Mouse (Mus musculus): ENCODE data around the gene Kif5a. TPM values are rescaled to one million over a fixed set of nuclear protein-coding genes. Genes with fewer than 3 reads are reported as not detected.

Gene Kif5a
- polyA plus RNA-seq, 1 experiment = 378 TPM

DNA sequence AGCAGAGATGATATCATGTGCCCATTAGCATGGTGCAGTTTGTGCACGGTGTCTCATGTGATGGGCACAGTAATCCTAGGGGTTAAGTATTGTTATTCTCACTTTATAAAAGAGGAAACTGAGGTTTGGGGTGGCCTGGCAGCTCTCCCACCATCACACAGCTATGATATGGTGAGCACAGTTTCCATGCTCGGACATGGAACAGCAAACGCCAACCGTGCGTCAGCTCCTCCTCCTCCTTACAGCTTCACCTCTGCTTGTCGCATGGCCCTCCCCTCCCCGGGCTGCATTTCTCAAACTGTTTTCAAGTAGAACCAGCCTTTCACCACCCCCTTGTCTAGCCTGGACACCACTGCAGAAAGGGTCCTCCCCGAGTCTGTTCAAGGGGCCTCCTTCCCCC is 4.7 kb downstream of the Kif5a start:
- peak overlapping the region; percentile 8 for H3K4me3 ChIP-seq (replicated peaks; ENCODE audit: insufficient read depth, low read depth, low read length)
- TF ChIP-seq CTCF (IDR thresholded peaks at IDR 0.05; ENCODE audit: borderline replicate concordance, insufficient read depth, low read depth, low read length) = no peak
- TF ChIP-seq POLR2A (IDR thresholded peaks at IDR 0.05; ENCODE audit: borderline replicate concordance, insufficient read depth, low read length) = no peak
- no peak overlapping the region for H3K27ac ChIP-seq (ENCODE audit: insufficient read depth, low read length)
- 47% methylated on average over 8 of the region's 8 CpGs for WGBS
- H3K4me1 ChIP-seq (ENCODE audit: control insufficient read depth, insufficient read depth, low read length) = peaks cover 26% of the 10 kb centered on the region; the same call in 1 of the 2 replicates
- no peak for DNase-seq
- no peaks in the 10 kb centered on the region for H3K27me3 ChIP-seq (ENCODE audit: control insufficient read depth, insufficient read depth, low read length)

DNA sequence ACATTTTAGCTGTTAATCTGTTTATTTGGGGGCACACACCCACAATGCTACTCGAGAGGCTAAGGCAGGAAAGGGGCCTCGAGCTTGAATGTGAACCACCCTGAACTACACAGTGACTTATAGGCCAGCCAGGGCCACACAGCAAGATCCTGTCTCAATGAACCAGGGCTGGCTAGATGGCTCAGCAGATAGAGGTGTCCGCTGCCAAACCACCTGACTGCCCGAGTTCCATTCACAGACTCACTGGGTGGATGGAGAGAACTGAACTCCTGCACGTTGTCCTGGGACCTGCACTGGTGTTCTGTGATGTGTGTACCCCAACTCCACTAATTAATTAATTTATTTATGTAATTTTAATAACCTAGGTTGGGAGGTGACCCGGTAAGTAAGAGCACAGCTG is 5.4 kb downstream of the Kif5a start:
- DNase-seq = peak in 1 of 2 experiments; percentile 45
- H3K4me1 ChIP-seq (ENCODE audit: control insufficient read depth, insufficient read depth, low read length) = peaks cover 26% of the 10 kb centered on the region; the same call in 1 of the 2 replicates
- no peak overlapping the region for H3K27ac ChIP-seq (ENCODE audit: insufficient read depth, low read length)
- 37% methylated on average over 6 of the region's 6 CpGs for WGBS
- TF ChIP-seq CTCF (IDR thresholded peaks at IDR 0.05; ENCODE audit: borderline replicate concordance, insufficient read depth, low read depth, low read length) = no peak
- TF ChIP-seq POLR2A (IDR thresholded peaks at IDR 0.05; ENCODE audit: borderline replicate concordance, insufficient read depth, low read length) = no peak
- no peak overlapping the region for H3K4me3 ChIP-seq (replicated peaks; ENCODE audit: insufficient read depth, low read depth, low read length)
- no peaks in the 10 kb centered on the region for H3K27me3 ChIP-seq (ENCODE audit: control insufficient read depth, insufficient read depth, low read length)

DNA sequence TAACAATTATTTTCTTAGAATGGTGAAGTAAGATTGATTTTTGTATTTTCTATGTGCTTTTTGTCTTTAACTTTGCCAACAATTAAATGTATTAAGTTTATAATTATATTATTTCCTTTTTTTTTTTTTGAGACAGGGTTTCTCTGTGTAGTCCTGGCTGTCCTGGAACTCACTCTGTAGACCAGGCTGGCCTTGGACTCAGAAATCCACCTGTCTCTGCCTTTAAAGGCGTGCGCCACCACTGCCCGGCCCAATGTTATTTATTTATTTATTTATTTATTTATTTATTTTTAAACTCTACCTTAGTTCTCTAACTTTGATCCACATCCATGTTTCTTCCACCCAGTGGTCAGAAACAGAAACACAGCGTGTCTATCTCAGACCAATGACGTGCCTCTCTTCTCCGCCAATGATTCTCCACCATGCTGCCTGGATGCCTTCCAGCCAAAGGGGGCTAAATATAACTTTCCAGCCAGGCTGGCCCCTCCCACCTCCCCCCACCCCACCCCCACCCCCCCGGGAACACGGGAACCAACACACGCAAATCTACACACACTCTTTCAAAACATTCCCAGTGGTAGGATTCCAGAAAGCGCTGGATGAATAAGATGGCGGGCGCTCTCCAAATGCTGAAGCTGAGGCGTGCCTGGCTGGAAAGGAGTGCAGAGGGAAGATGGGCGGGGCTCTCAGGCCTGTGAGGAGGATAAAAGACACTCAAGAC is 7.4 kb downstream of the Kif5a start:
- no peak overlapping the region for H3K4me3 ChIP-seq (replicated peaks; ENCODE audit: insufficient read depth, low read depth, low read length)
- DNase-seq = peak in 1 of 2 experiments; percentile 46
- no peaks in the 10 kb centered on the region for H3K27me3 ChIP-seq (ENCODE audit: control insufficient read depth, insufficient read depth, low read length)
- WGBS = 36% methylated on average over 14 of the region's 14 CpGs
- H3K4me1 ChIP-seq (ENCODE audit: control insufficient read depth, insufficient read depth, low read length) = peaks cover 26% of the 10 kb centered on the region; the same call in 1 of the 2 replicates
- H3K27ac ChIP-seq (ENCODE audit: insufficient read depth, low read length) = no peak overlapping the region
- TF ChIP-seq POLR2A (IDR thresholded peaks at IDR 0.05; ENCODE audit: borderline replicate concordance, insufficient read depth, low read length) = no peak
- no peak for TF ChIP-seq CTCF (IDR thresholded peaks at IDR 0.05; ENCODE audit: borderline replicate concordance, insufficient read depth, low read depth, low read length)

DNA sequence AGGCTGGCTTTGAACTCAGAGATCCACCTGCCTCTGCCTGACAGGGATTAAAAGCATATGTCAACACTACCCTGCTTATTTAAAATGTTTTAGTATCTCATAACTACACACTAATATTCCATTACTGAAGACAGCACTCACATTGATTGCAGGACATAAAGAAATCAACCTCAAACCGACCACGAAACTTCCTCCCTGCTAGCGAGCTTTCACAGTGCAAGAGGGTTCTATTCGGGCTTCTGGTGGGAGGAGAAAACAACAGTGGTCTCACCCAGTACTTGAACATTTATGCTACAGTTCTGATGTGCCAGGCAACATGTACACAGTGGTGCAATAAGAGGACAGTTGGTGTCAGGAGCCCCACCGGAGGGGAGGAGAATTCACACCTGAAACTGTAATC is 12.3 kb downstream of the Kif5a start:
- TF ChIP-seq CTCF (IDR thresholded peaks at IDR 0.05; ENCODE audit: borderline replicate concordance, insufficient read depth, low read depth, low read length) = no peak
- TF ChIP-seq POLR2A (IDR thresholded peaks at IDR 0.05; ENCODE audit: borderline replicate concordance, insufficient read depth, low read length) = no peak
- Histone ChIP-seq H3K27me3 (ENCODE audit: control insufficient read depth, insufficient read depth, low read length) (no peaks in the 10 kb centered on the region), H3K4me1 (ENCODE audit: control insufficient read depth, insufficient read depth, low read length) (no peaks in the 10 kb centered on the region), H3K27ac (ENCODE audit: insufficient read depth, low read length) (no peak overlapping the region), H3K4me3 (replicated peaks; ENCODE audit: insufficient read depth, low read depth, low read length) (no peak overlapping the region)
- no peak for DNase-seq
- 78% methylated on average over 5 of the region's 5 CpGs for WGBS

DNA sequence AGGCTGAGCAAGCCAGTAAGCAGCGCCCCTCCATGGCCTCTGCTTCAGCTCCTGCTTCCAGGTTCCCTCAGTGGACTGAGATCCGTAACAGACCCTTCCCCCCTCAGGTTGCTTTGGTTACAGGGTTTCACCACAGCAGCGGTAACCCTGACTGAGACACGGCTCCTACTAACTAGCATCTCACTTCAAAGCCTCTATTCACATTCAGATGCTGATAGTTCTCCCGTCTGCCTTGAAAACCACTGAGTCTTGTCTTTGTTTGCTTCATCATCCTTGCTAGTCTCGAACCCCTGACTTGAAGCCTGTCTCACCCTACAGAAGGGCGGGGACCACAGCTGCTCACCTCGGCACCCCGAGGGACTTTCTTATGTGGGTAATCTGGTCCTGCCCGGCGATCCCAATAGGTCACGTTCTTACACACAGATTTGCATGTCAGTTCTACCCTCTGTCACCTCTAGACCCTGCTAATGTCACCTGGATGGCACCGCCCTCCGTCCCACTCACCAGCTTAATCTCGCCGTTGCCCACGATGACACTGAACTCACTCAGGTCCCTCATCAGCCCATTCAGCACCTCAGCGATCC is 24.8 kb downstream of the Kif5a start:
- 75% methylated on average over 18 of the region's 18 CpGs for WGBS
- no peak overlapping the region for H3K27ac ChIP-seq (ENCODE audit: insufficient read depth, low read length)
- no peaks in the 10 kb centered on the region for H3K27me3 ChIP-seq (ENCODE audit: control insufficient read depth, insufficient read depth, low read length)
- H3K4me1 ChIP-seq (ENCODE audit: control insufficient read depth, insufficient read depth, low read length) = peaks cover 4% of the 10 kb centered on the region; the same call in 1 of the 2 replicates
- TF ChIP-seq CTCF (IDR thresholded peaks at IDR 0.05; ENCODE audit: borderline replicate concordance, insufficient read depth, low read depth, low read length) = no peak
- TF ChIP-seq POLR2A (IDR thresholded peaks at IDR 0.05; ENCODE audit: borderline replicate concordance, insufficient read depth, low read length) = no peak
- DNase-seq = no peak
- no peak overlapping the region for H3K4me3 ChIP-seq (replicated peaks; ENCODE audit: insufficient read depth, low read depth, low read length)

DNA sequence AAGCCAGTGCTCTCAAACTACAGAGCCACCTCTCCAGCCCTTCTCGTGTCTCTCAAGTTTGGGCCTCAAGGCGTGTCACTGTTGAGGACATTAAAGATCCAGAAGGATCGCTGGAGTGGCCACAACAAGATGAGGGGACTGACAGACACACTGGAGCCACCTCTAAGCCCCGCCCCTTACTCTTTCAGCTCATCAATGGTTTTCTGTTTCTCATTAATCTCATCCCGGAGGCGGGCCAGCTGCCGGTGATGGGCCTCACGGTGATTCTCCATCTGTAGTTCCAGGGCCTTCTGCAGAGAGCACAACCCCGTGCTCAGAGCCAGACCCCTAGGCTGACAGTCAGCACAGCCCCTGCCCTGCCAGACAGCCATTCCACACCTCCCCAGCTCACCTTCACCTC is 26.6 kb downstream of the Kif5a start:
- no peak overlapping the region for H3K27ac ChIP-seq (ENCODE audit: insufficient read depth, low read length)
- H3K4me1 ChIP-seq (ENCODE audit: control insufficient read depth, insufficient read depth, low read length) = peaks cover 12% of the 10 kb centered on the region
- WGBS = 53% methylated on average over 9 of the region's 9 CpGs
- H3K4me3 ChIP-seq (replicated peaks; ENCODE audit: insufficient read depth, low read depth, low read length) = no peak overlapping the region
- no peaks in the 10 kb centered on the region for H3K27me3 ChIP-seq (ENCODE audit: control insufficient read depth, insufficient read depth, low read length)
- no peak for DNase-seq
- no peak for TF ChIP-seq CTCF (IDR thresholded peaks at IDR 0.05; ENCODE audit: borderline replicate concordance, insufficient read depth, low read depth, low read length)
- TF ChIP-seq POLR2A (IDR thresholded peaks at IDR 0.05; ENCODE audit: borderline replicate concordance, insufficient read depth, low read length) = no peak

DNA sequence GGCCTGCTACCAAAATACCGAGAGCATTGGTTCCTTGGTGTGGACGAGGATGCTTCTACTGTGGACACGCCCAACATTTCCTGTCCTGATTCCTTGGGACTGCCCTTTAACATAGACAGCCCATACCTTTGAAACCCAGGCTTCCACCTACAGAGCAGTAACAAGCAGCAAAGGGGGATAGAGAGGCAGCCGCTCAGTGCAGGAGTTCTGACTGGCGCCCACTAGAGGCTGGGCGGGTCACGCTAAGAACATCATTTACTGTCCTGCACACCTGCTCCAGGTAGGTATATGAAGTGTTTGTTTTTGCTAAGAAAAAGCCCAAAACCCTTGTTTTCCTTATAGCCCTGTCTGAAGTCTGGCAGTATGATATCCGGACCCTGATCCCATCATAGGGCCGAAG is 30.0 kb downstream of the Kif5a start:
- H3K27me3 ChIP-seq (ENCODE audit: control insufficient read depth, insufficient read depth, low read length) = no peaks in the 10 kb centered on the region
- DNase-seq = no peak
- 83% methylated on average over 9 of the region's 9 CpGs for WGBS
- H3K27ac ChIP-seq (ENCODE audit: insufficient read depth, low read length) = no peak overlapping the region
- H3K4me1 ChIP-seq (ENCODE audit: control insufficient read depth, insufficient read depth, low read length) = peaks cover 21% of the 10 kb centered on the region
- TF ChIP-seq POLR2A (IDR thresholded peaks at IDR 0.05; ENCODE audit: borderline replicate concordance, insufficient read depth, low read length) (no peak), CTCF (IDR thresholded peaks at IDR 0.05; ENCODE audit: borderline replicate concordance, insufficient read depth, low read depth, low read length) (peak; percentile 39; the same call in 1 of the 2 replicates)
- H3K4me3 ChIP-seq (replicated peaks; ENCODE audit: insufficient read depth, low read depth, low read length) = no peak overlapping the region

DNA sequence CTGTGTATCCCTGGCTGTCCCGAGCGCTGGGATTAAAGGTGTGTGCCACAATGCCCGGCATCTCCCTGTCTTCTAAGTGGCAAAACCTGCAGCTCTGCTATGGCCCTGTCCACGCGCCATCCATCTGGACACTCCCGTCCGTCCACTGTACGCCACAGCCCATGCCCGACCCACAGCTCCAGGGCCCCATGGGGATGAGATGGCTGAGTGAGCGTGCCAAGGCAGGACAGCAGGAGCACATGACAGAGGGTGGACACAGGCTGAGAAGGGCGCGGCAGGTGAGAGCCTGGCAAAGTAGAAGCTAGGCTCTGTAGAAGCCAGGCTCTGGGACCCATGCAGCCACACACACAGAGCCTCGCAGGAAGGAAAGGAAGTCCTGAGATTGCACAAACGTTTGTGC is 31.4 kb downstream of the Kif5a start:
- Histone ChIP-seq H3K4me3 (replicated peaks; ENCODE audit: insufficient read depth, low read depth, low read length) (no peak overlapping the region), H3K4me1 (ENCODE audit: control insufficient read depth, insufficient read depth, low read length) (peaks cover 17% of the 10 kb centered on the region), H3K27me3 (ENCODE audit: control insufficient read depth, insufficient read depth, low read length) (no peaks in the 10 kb centered on the region), H3K27ac (ENCODE audit: insufficient read depth, low read length) (peak overlapping the region; percentile 70; the same call in 1 of the 2 replicates)
- DNase-seq = peak; percentile 61 to 72
- 9% methylated on average over 14 of the region's 14 CpGs for whole genome bisulfite sequencing
- TF ChIP-seq POLR2A (IDR thresholded peaks at IDR 0.05; ENCODE audit: borderline replicate concordance, insufficient read depth, low read length) = no peak
- TF ChIP-seq CTCF (IDR thresholded peaks at IDR 0.05; ENCODE audit: borderline replicate concordance, insufficient read depth, low read depth, low read length) = no peak

All from cerebellum, adult 2 months (tissue).